Mouse (Mus musculus): ENCODE data around the gene Gm13691.
"Not testable (repeated sequence)": the region's sequence is repeated elsewhere in the genome, so short reads cannot be mapped to it uniquely, and the experiment has no call there.

Gene Gm13691

GRCm38 (mm10) chr2:84032505-84032904 is 42.2 kb downstream of the Gm13691 start:
- no peak for DNase-seq (ENCODE audit: low read depth, low spot score)

GRCm38 (mm10) chr2:84035997-84036396 is 45.6 kb downstream of the Gm13691 start:
- no peak for DNase-seq (ENCODE audit: low read depth, low spot score)

GRCm38 (mm10) chr2:84037304-84037703 is 47.0 kb downstream of the Gm13691 start:
- no peak for DNase-seq (ENCODE audit: low read depth, low spot score)

GRCm38 (mm10) chr2:84037943-84038342 is 47.6 kb downstream of the Gm13691 start:
- not testable (repeated sequence) for DNase-seq (ENCODE audit: low read depth, low spot score)

- no peak for DNase-seq (ENCODE audit: low read depth, low spot score)
These were observed 48.9 kb downstream of the Gm13691 start for GRCm38 (mm10) chr2:84039277-84039676.
